Mouse (Mus musculus) forebrain, embryonic 13.5 days (tissue): ENCODE measurements around the gene Aqp3. TPM values are rescaled to one million over a fixed set of nuclear protein-coding genes. Genes with fewer than 3 reads are reported as not detected.

Experiments
- ATAC-seq: fragments of 200-750 bp; cut with Nextera tagmentation; 2 replicates; pipeline ENCODE4 v1.8.0; 2017
- H3K27ac ChIP-seq: fragments of 300-500 bp; sonication (generic); 2 replicates; pipeline ENCODE4 v1.5.1; 2015; ENCODE audit warnings: inconsistent platforms, mild to moderate bottlenecking, moderate library complexity
- H3K27me3 ChIP-seq: fragments of 300-500 bp; sonication (generic); 2 replicates; pipeline ENCODE4 v1.6.1; 2015; ENCODE audit warnings: mild to moderate bottlenecking, inconsistent platforms
- H3K36me3 ChIP-seq: fragments of 300-500 bp; sonication (generic); 2 replicates; pipeline ENCODE4 v1.6.1; 2015; ENCODE audit warnings: mild to moderate bottlenecking, inconsistent platforms; ENCODE audit not compliant: poor library complexity, severe bottlenecking
- H3K4me1 ChIP-seq: fragments of 300-500 bp; sonication (generic); 2 replicates; pipeline ENCODE4 v1.6.1; 2015; ENCODE audit warnings: inconsistent platforms
- H3K4me2 ChIP-seq: fragments of 300-500 bp; sonication (generic); 2 replicates; pipeline ENCODE4 v1.6.1; 2015; ENCODE audit warnings: inconsistent platforms, mild to moderate bottlenecking, moderate library complexity
- H3K4me3 ChIP-seq: fragments of 300-500 bp; sonication (generic); 2 replicates; pipeline ENCODE4 v1.5.1; 2015; ENCODE audit warnings: mild to moderate bottlenecking, inconsistent platforms
- H3K9ac ChIP-seq: fragments of 300-500 bp; sonication (generic); 2 replicates; pipeline ENCODE4 v1.6.1; 2015; ENCODE audit warnings: mild to moderate bottlenecking, inconsistent platforms
- H3K9me3 ChIP-seq: fragments of 300-500 bp; sonication (generic); replicated peaks from 2 replicates; pipeline ENCODE4 v1.6.1; 2016; ENCODE audit warnings: inconsistent platforms
- WGBS: fragments of 180-500 bp; shearing (Covaris S2); methylation state at CpG from one replicate; pipeline ENCODE4 v1.1.7; 2015; 5-methylcytosine and 5-hydroxymethylcytosine counted together
- polyA plus RNA-seq: library from polyadenylated mRNA; unstranded; fragments of >200 nt; fragmentation: Nextera tagmentation; extraction: Ambion mirVana; gene quantifications from 2 replicates; pipeline ENCODE4 v1.2.1, GENCODE M21; 2015

Aqp3 gene
- polyA plus RNA-seq, 1 experiment from 2014 or later = not detected

GRCm38 (mm10) chr4:41081733-41082132, 16.2 kb downstream of the Aqp3 start:
- WGBS = 81% methylated on average over 5 of the region's 5 CpGs
- H3K27me3 ChIP-seq = no peaks in the 10 kb centered on the region
- ATAC-seq = no peak

GRCm38 (mm10) chr4:41078726-41079125, 19.3 kb downstream of the Aqp3 start:
- no peaks in the 10 kb centered on the region for H3K36me3 ChIP-seq
- ATAC-seq = no peak
- no peak overlapping the region for H3K4me2 ChIP-seq
- no peak overlapping the region for H3K9ac ChIP-seq
- no peak overlapping the region for H3K4me3 ChIP-seq
- H3K27ac ChIP-seq = no peak overlapping the region
- no peaks in the 10 kb centered on the region for H3K27me3 ChIP-seq
- WGBS = 79% methylated on average over 6 of the region's 6 CpGs
- H3K4me1 ChIP-seq = no peaks in the 10 kb centered on the region
- no peaks in the 10 kb centered on the region for H3K9me3 ChIP-seq

More at GRCm38 (mm10) chr4:41081733-41082132, 16.2 kb downstream of the Aqp3 start:
- Histone ChIP-seq H3K27ac (no peak overlapping the region), H3K4me3 (no peak overlapping the region), H3K9me3 (no peaks in the 10 kb centered on the region), H3K9ac (no peak overlapping the region), H3K36me3 (no peaks in the 10 kb centered on the region), H3K4me1 (no peaks in the 10 kb centered on the region), H3K4me2 (no peak overlapping the region)

GRCm38 (mm10) chr4:41074461-41074860, 23.5 kb downstream of the Aqp3 start:
- WGBS = 81% methylated on average over 6 of the region's 6 CpGs
- Histone ChIP-seq H3K4me3 (no peak overlapping the region), H3K4me2 (no peak overlapping the region), H3K9ac (no peak overlapping the region), H3K27me3 (no peaks in the 10 kb centered on the region), H3K9me3 (no peaks in the 10 kb centered on the region), H3K4me1 (0 out of 2 replicates have a peak, but pooled peaks cover 5% of the 10 kb centered on the region), H3K36me3 (no peaks in the 10 kb centered on the region), H3K27ac (no peak overlapping the region)
- ATAC-seq = no peak

GRCm38 (mm10) chr4:41073008-41073817, 24.8 kb downstream of the Aqp3 start:
- Histone ChIP-seq H3K9me3 (no peaks in the 10 kb centered on the region), H3K36me3 (no peaks in the 10 kb centered on the region), H3K27ac (no peak overlapping the region), H3K9ac (no peak overlapping the region), H3K4me3 (no peak overlapping the region), H3K4me2 (no peak overlapping the region), H3K4me1 (0 out of 2 replicates have a peak, but pooled peaks cover 5% of the 10 kb centered on the region), H3K27me3 (no peaks in the 10 kb centered on the region)
- 83% methylated on average over 12 of the region's 12 CpGs for WGBS
- no peak for ATAC-seq

- Histone ChIP-seq H3K9me3 (no peaks in the 10 kb centered on the region), H3K4me3 (no peak overlapping the region), H3K9ac (no peak overlapping the region), H3K27me3 (no peaks in the 10 kb centered on the region), H3K4me1 (0 out of 2 replicates have a peak, but pooled peaks cover 5% of the 10 kb centered on the region), H3K4me2 (no peak overlapping the region), H3K36me3 (no peaks in the 10 kb centered on the region), H3K27ac (no peak overlapping the region)
- ATAC-seq = no peak
- 65% methylated on average over 14 of the region's 14 CpGs for WGBS
Observed at GRCm38 (mm10) chr4:41071500-41072429, 26.2 kb downstream of the Aqp3 start.

GRCm38 (mm10) chr4:41065196-41065595, 32.8 kb downstream of the Aqp3 start:
- Histone ChIP-seq H3K36me3 (no peaks in the 10 kb centered on the region), H3K9ac (no peak overlapping the region), H3K9me3 (no peaks in the 10 kb centered on the region), H3K4me2 (no peak overlapping the region), H3K27ac (no peak overlapping the region), H3K4me3 (no peak overlapping the region), H3K4me1 (no peaks in the 10 kb centered on the region), H3K27me3 (no peaks in the 10 kb centered on the region)
- no peak for ATAC-seq
- WGBS = 88% methylated on average over 4 of the region's 4 CpGs

GRCm38 (mm10) chr4:41063894-41064673, 33.9 kb downstream of the Aqp3 start:
- Histone ChIP-seq H3K4me3 (no peak overlapping the region), H3K27me3 (no peaks in the 10 kb centered on the region), H3K36me3 (no peaks in the 10 kb centered on the region), H3K9me3 (no peaks in the 10 kb centered on the region), H3K4me2 (0 out of 2 replicates have a peak overlapping the region, but pooled peaks have one; percentile 12), H3K27ac (no peak overlapping the region), H3K4me1 (no peaks in the 10 kb centered on the region), H3K9ac (no peak overlapping the region)
- WGBS = 18% methylated on average over 16 of the region's 16 CpGs
- no peak for ATAC-seq

- H3K9me3 ChIP-seq = no peaks in the 10 kb centered on the region
- no peaks in the 10 kb centered on the region for H3K4me1 ChIP-seq
- H3K36me3 ChIP-seq = no peaks in the 10 kb centered on the region
- H3K9ac ChIP-seq = no peak overlapping the region
- no peak for ATAC-seq
- WGBS = 68% methylated on average over 3 of the region's 3 CpGs
- H3K27ac ChIP-seq = no peak overlapping the region
- H3K4me3 ChIP-seq = no peak overlapping the region
- H3K27me3 ChIP-seq = no peaks in the 10 kb centered on the region
- no peak overlapping the region for H3K4me2 ChIP-seq
Observed at GRCm38 (mm10) chr4:41063351-41063750, 34.6 kb downstream of the Aqp3 start.

- ATAC-seq = no peak
- no peak overlapping the region for H3K9ac ChIP-seq
- 73% methylated on average over 8 of the region's 9 CpGs for WGBS
Observed at GRCm38 (mm10) chr4:41057361-41057760, 40.6 kb downstream of the Aqp3 start.

GRCm38 (mm10) chr4:41056742-41057332, 41.1 kb downstream of the Aqp3 start:
- Histone ChIP-seq H3K36me3 (no peaks in the 10 kb centered on the region), H3K4me3 (no peak overlapping the region), H3K9me3 (no peaks in the 10 kb centered on the region), H3K27ac (no peak overlapping the region), H3K4me2 (no peak overlapping the region), H3K27me3 (no peaks in the 10 kb centered on the region), H3K9ac (no peak overlapping the region), H3K4me1 (no peaks in the 10 kb centered on the region)
- WGBS = 69% methylated on average over 7 of the region's 7 CpGs
- no peak for ATAC-seq

More at GRCm38 (mm10) chr4:41057361-41057760, 40.6 kb downstream of the Aqp3 start:
- no peaks in the 10 kb centered on the region for H3K27me3 ChIP-seq
- H3K9me3 ChIP-seq = no peaks in the 10 kb centered on the region
- H3K36me3 ChIP-seq = no peaks in the 10 kb centered on the region
- H3K4me3 ChIP-seq = no peak overlapping the region
- no peak overlapping the region for H3K27ac ChIP-seq
- H3K4me2 ChIP-seq = no peak overlapping the region
- H3K4me1 ChIP-seq = no peaks in the 10 kb centered on the region

- no peaks in the 10 kb centered on the region for H3K36me3 ChIP-seq
- H3K4me3 ChIP-seq = no peak overlapping the region
- no peaks in the 10 kb centered on the region for H3K4me1 ChIP-seq
- H3K9ac ChIP-seq = no peak overlapping the region
- H3K27me3 ChIP-seq = no peaks in the 10 kb centered on the region
- WGBS = 35% methylated on average over 1 of the region's 1 CpGs
- no peak for ATAC-seq
- H3K27ac ChIP-seq = no peak overlapping the region
- no peak overlapping the region for H3K4me2 ChIP-seq
- H3K9me3 ChIP-seq = no peaks in the 10 kb centered on the region
Observed at GRCm38 (mm10) chr4:41056253-41056652, 41.7 kb downstream of the Aqp3 start.
